Mouse (Mus musculus) forebrain, embryonic 10.5 days (tissue): ENCODE results near the gene BC017158. TPM values are rescaled to one million over a fixed set of nuclear protein-coding genes. Genes with fewer than 3 reads are reported as not detected.

Source experiments
- DNase-seq: peaks from one replicate; pipeline ENCODE4 v3.0.0-alpha.2; 2017; ENCODE audit warnings: low spot score; ENCODE audit errors: extremely low spot score
- H3K27ac ChIP-seq: fragments of 300-500 bp; sonication (generic); 2 replicates; pipeline ENCODE4 v1.5.1; 2016; ENCODE audit warnings: mild to moderate bottlenecking
- H3K27me3 ChIP-seq: fragments of 300-500 bp; sonication (generic); 2 replicates; pipeline ENCODE4 v1.6.1; 2016; ENCODE audit warnings: mild to moderate bottlenecking; ENCODE audit not compliant: poor library complexity, severe bottlenecking
- H3K36me3 ChIP-seq: fragments of 300-500 bp; sonication (generic); replicated peaks from 2 replicates; pipeline ENCODE4 v1.6.1; 2016; ENCODE audit warnings: mild to moderate bottlenecking, moderate library complexity
- H3K4me1 ChIP-seq: fragments of 300-500 bp; sonication (generic); 2 replicates; pipeline ENCODE4 v1.6.1; 2016
- H3K4me3 ChIP-seq: fragments of 300-500 bp; sonication (generic); 2 replicates; pipeline ENCODE4 v1.5.1; 2016; ENCODE audit warnings: mild to moderate bottlenecking, moderate library complexity
- H3K9me3 ChIP-seq: fragments of 300-500 bp; sonication (generic); 2 replicates; pipeline ENCODE4 v1.6.1; 2016; ENCODE audit warnings: mild to moderate bottlenecking, moderate library complexity
- WGBS: fragments of 180-500 bp; shearing (Covaris S2); methylation state at CpG from one replicate; pipeline ENCODE4 v1.1.7; 2016; 5-methylcytosine and 5-hydroxymethylcytosine counted together
- microRNA-seq: library from miRNA; unstranded; fragments of <30 nt; microRNA quantifications from one replicate; pipeline ENCODE4, GENCODE M21; 2017
- polyA plus RNA-seq: library from polyadenylated mRNA; unstranded; fragments of >200 nt; fragmentation: Nextera tagmentation; extraction: Ambion mirVana; gene quantifications from 2 replicates; pipeline ENCODE4 v1.2.1, GENCODE M21; 2016

BC017158 gene
- polyA plus RNA-seq, 1 experiment from 2014 or later = 22.0 TPM

- peak overlapping the region; percentile 76 for H3K4me3 ChIP-seq
- under 1% methylated on average over 25 of the region's 25 CpGs for WGBS
These were observed 60.4 kb downstream of the BC017158 start for GRCm38 (mm10) chr7:128237593-128237926.

GRCm38 (mm10) chr7:128236856-128237592, 60.9 kb downstream of the BC017158 start, which contains the start of gene Armc5:
TSS of gene Armc5 (plus strand) at chr7:128237342.
- H3K27me3 ChIP-seq = no peaks in the 10 kb centered on the region
- H3K4me3 ChIP-seq = peak within 1 kb of the TSS; percentile 76
- H3K9me3 ChIP-seq = no peaks in the 10 kb centered on the region
- peak; percentile 84 for DNase-seq
- WGBS = 26% methylated on average over 37 of the region's 37 CpGs
- peaks cover 40% of the 10 kb centered on the region for H3K36me3 ChIP-seq
- peaks cover 35% of the 10 kb centered on the region for H3K4me1 ChIP-seq
- H3K27ac ChIP-seq = peak within 1 kb of the TSS; percentile 98

More at GRCm38 (mm10) chr7:128237593-128237926, 60.4 kb downstream of the BC017158 start:
- Histone ChIP-seq H3K27me3 (no peaks in the 10 kb centered on the region), H3K9me3 (no peaks in the 10 kb centered on the region), H3K27ac (peak overlapping the region; percentile 98), H3K36me3 (peaks cover 45% of the 10 kb centered on the region), H3K4me1 (peaks cover 35% of the 10 kb centered on the region)
- no peak for DNase-seq

- H3K9me3 ChIP-seq = no peaks in the 10 kb centered on the region
- peak overlapping the region; percentile 76; the same call in 1 of the 2 replicates for H3K4me3 ChIP-seq
- peaks cover 35% of the 10 kb centered on the region for H3K4me1 ChIP-seq
- H3K36me3 ChIP-seq = peaks cover 34% of the 10 kb centered on the region
- no peak for DNase-seq
- no peaks in the 10 kb centered on the region for H3K27me3 ChIP-seq
- H3K27ac ChIP-seq = no peak overlapping the region
- WGBS = 93% methylated on average over 13 of the region's 13 CpGs
These were observed 61.5 kb downstream of the BC017158 start for GRCm38 (mm10) chr7:128236426-128236825.

GRCm38 (mm10) chr7:128235481-128235880, 62.5 kb downstream of the BC017158 start:
- no peaks in the 10 kb centered on the region for H3K27me3 ChIP-seq
- no peaks in the 10 kb centered on the region for H3K9me3 ChIP-seq
- H3K36me3 ChIP-seq = peaks cover 24% of the 10 kb centered on the region
- no peak overlapping the region for H3K27ac ChIP-seq
- WGBS = 100% methylated on average over 1 of the region's 1 CpGs
- no peak overlapping the region for H3K4me3 ChIP-seq
- peaks cover 31% of the 10 kb centered on the region for H3K4me1 ChIP-seq
- DNase-seq = no peak

GRCm38 (mm10) chr7:128234796-128235195, 63.2 kb downstream of the BC017158 start:
- no peaks in the 10 kb centered on the region for H3K27me3 ChIP-seq
- 90% methylated on average over 2 of the region's 2 CpGs for WGBS
- H3K36me3 ChIP-seq = peaks cover 18% of the 10 kb centered on the region
- no peak for DNase-seq
- no peak overlapping the region for H3K4me3 ChIP-seq
- no peaks in the 10 kb centered on the region for H3K9me3 ChIP-seq
- peaks cover 26% of the 10 kb centered on the region for H3K4me1 ChIP-seq
- no peak overlapping the region for H3K27ac ChIP-seq

- H3K4me1 ChIP-seq = peaks cover 5% of the 10 kb centered on the region
- DNase-seq = no peak
- no peak overlapping the region for H3K27ac ChIP-seq
- no peaks in the 10 kb centered on the region for H3K9me3 ChIP-seq
- H3K4me3 ChIP-seq = no peak overlapping the region
- WGBS = 47% methylated on average over 8 of the region's 8 CpGs
- peaks cover 15% of the 10 kb centered on the region for H3K36me3 ChIP-seq
- no peaks in the 10 kb centered on the region for H3K27me3 ChIP-seq
These were observed 66.2 kb downstream of the BC017158 start for GRCm38 (mm10) chr7:128231741-128232140.

Small RNA genes within 50 kb of the gene (microRNA-seq; reads per million reads assigned to microRNA genes)
- 0.90 reads per million for gene Mir3103

Other genes with a start within 250 kb of the BC017158 start
- gene Itgam, start 235.5 kb downstream of the BC017158 start, polyA plus RNA-seq = 0.33 and 0.40 TPM in 2 replicates
- gene Gm49368, start 235.5 kb downstream of the BC017158 start, polyA plus RNA-seq = not detected in 2 replicates
- not detected in 2 replicates for gene Itgax, start 168.6 kb downstream of the BC017158 start, polyA plus RNA-seq
- not detected in 2 replicates for gene Itgad, start 143.8 kb downstream of the BC017158 start, polyA plus RNA-seq
- not detected in 2 replicates for gene Cox6a2, start 91.8 kb downstream of the BC017158 start, polyA plus RNA-seq
- 15.3 and 15.4 TPM in 2 replicates for gene Armc5, start 60.8 kb downstream of the BC017158 start, polyA plus RNA-seq
- gene 9130023H24Rik, start 60.1 kb downstream of the BC017158 start, polyA plus RNA-seq = 10.0 and 10.7 TPM in 2 replicates
- gene Tgfb1i1, start 51.4 kb downstream of the BC017158 start, polyA plus RNA-seq = 22.5 and 23.3 TPM in 2 replicates
- gene Slc5a2, start 32.5 kb downstream of the BC017158 start, polyA plus RNA-seq = 0.28 TPM in 1 of 2 replicates, not detected in the other
- gene Rgs10, start 120.6 kb upstream of the BC017158 start, polyA plus RNA-seq = 4.8 and 5.9 TPM in 2 replicates
- 27.1 and 27.8 TPM in 2 replicates for gene Tial1, start 163.5 kb upstream of the BC017158 start, polyA plus RNA-seq
- gene Bag3, start 225.4 kb upstream of the BC017158 start, polyA plus RNA-seq = 6.2 and 8.1 TPM in 2 replicates